Mouse (Mus musculus) myocyte (in vitro differentiated cells): ENCODE data around the gene Harbi1. TPM values are rescaled to one million over a fixed set of nuclear protein-coding genes. Genes with fewer than 3 reads are reported as not detected.

Source experiments
- H3K27me3 ChIP-seq: one replicate; pipeline ENCODE4 v1.6.1; 2011; ENCODE audit not compliant: control insufficient read depth, insufficient read depth, insufficient read length
- H3K36me3 ChIP-seq: one replicate; pipeline ENCODE4 v1.6.1; 2011; ENCODE audit not compliant: control insufficient read depth, insufficient read depth
- H3K4me2 ChIP-seq: one replicate; pipeline ENCODE4 v1.6.1; 2011; ENCODE audit warnings: low read depth, control low read depth
- H3K4me3 ChIP-seq: one replicate; pipeline ENCODE4 v1.5.1; 2011; ENCODE audit warnings: mild to moderate bottlenecking, control low read depth, moderate library complexity
- H3K79me2 ChIP-seq: one replicate; pipeline ENCODE4 v1.6.1; 2011; ENCODE audit not compliant: control insufficient read depth, insufficient read depth
- H3ac ChIP-seq: one replicate; pipeline ENCODE4 v1.6.1; 2011; ENCODE audit not compliant: control insufficient read depth, insufficient read length
- CEBPB ChIP-seq: IDR thresholded peaks from 2 replicates; pipeline ENCODE4 v1.6.1; 2011; ENCODE audit warnings: mild to moderate bottlenecking, moderate library complexity; ENCODE audit not compliant: poor library complexity, insufficient read depth, severe bottlenecking
- E2F4 ChIP-seq: IDR thresholded peaks from one replicate; pipeline ENCODE4 v1.6.1; 2011; ENCODE audit warnings: mild to moderate bottlenecking, control low read depth, moderate library complexity; ENCODE audit not compliant: insufficient read depth
- MAX ChIP-seq: IDR thresholded peaks from one replicate; pipeline ENCODE4 v1.6.1; 2011; ENCODE audit warnings: low read depth, mild to moderate bottlenecking, control low read depth
- MYOG ChIP-seq, 3 experiments: IDR thresholded peaks; one replicate each; pipeline ENCODE4 v1.6.1; 2011; ENCODE audit warnings: control low read depth in 2 of 3, low read depth in 2 of 3, mild to moderate bottlenecking in 2 of 3; ENCODE audit not compliant: insufficient read length in 2 of 3, control insufficient read depth in 1 of 3, insufficient read depth in 1 of 3
- POLR2A ChIP-seq: IDR thresholded peaks from one replicate; pipeline ENCODE4 v1.6.1; 2011; ENCODE audit warnings: low read depth, mild to moderate bottlenecking, control low read depth, moderate library complexity; ENCODE audit not compliant: insufficient read length
- POLR2AphosphoS2 ChIP-seq: IDR thresholded peaks from one replicate; pipeline ENCODE4 v1.6.1; 2011; ENCODE audit warnings: low read depth, control low read depth; ENCODE audit not compliant: insufficient read length
- REST ChIP-seq: IDR thresholded peaks from one replicate; pipeline ENCODE4 v1.6.1; 2011; ENCODE audit warnings: mild to moderate bottlenecking, control low read depth, moderate library complexity; ENCODE audit not compliant: insufficient read depth, insufficient read length
- SRF ChIP-seq: IDR thresholded peaks from one replicate; pipeline ENCODE4 v1.6.1; 2011; ENCODE audit warnings: low read depth; ENCODE audit not compliant: control insufficient read depth, insufficient read length
- TCF12 ChIP-seq: IDR thresholded peaks from one replicate; pipeline ENCODE4 v1.6.1; 2011; ENCODE audit warnings: mild to moderate bottlenecking, control low read depth; ENCODE audit not compliant: poor library complexity, insufficient read depth, severe bottlenecking
- TCF3 ChIP-seq: IDR thresholded peaks from one replicate; pipeline ENCODE4 v1.6.1; 2011; ENCODE audit warnings: low read depth, control low read depth; ENCODE audit not compliant: insufficient read length
- USF1 ChIP-seq: IDR thresholded peaks from one replicate; pipeline ENCODE4 v1.6.1; 2011; ENCODE audit warnings: low read depth, mild to moderate bottlenecking, control low read depth, moderate library complexity
- polyA plus RNA-seq: library from polyadenylated mRNA; unstranded; fragments of >200 nt; fragmentation: generic; extraction: Trizol; gene quantifications from one replicate; pipeline ENCODE4 v1.2.1, GENCODE M21; 2012; ENCODE audit warnings: missing spikeins

Harbi1 gene
- polyA plus RNA-seq, 1 experiment = 5.1 TPM

GRCm38 (mm10) chr2:91744686-91745085 is 34.0 kb downstream of the Harbi1 start:
- peaks cover 68% of the 10 kb centered on the region for H3K79me2 ChIP-seq
- no peak overlapping the region for H3K4me3 ChIP-seq
- no peak for TF ChIP-seq CEBPB
- TF ChIP-seq MYOG (IDR thresholded peaks at IDR 0.05; ENCODE audit: control insufficient read depth in 1 of 3, insufficient read depth in 1 of 3, insufficient read length in 2 of 3, low read depth in 2 of 3) = no peak
- no peak for TF ChIP-seq POLR2A
- no peak for TF ChIP-seq REST
- TF ChIP-seq SRF = no peak
- TF ChIP-seq TCF3 = no peak
- no peak for TF ChIP-seq TCF12
- TF ChIP-seq USF1 = no peak
- TF ChIP-seq MAX = no peak
- no peaks in the 10 kb centered on the region for H3K27me3 ChIP-seq
- H3ac ChIP-seq = no peak overlapping the region
- H3K36me3 ChIP-seq = no peaks in the 10 kb centered on the region
- no peak overlapping the region for H3K4me2 ChIP-seq

GRCm38 (mm10) chr2:91749811-91750261 is 39.2 kb downstream of the Harbi1 start:
- Histone ChIP-seq H3K4me3 (no peak overlapping the region), H3ac (no peak overlapping the region), H3K79me2 (peaks cover 62% of the 10 kb centered on the region), H3K27me3 (no peaks in the 10 kb centered on the region), H3K36me3 (no peaks in the 10 kb centered on the region), H3K4me2 (no peak overlapping the region)
- TF ChIP-seq TCF3 = no peak
- no peak for TF ChIP-seq CEBPB
- TF ChIP-seq E2F4 = no peak
- TF ChIP-seq POLR2AphosphoS2 = no peak
- TF ChIP-seq POLR2A = no peak
- TF ChIP-seq MAX = no peak
- no peak for TF ChIP-seq REST
- TF ChIP-seq TCF12 = no peak
- TF ChIP-seq MYOG (IDR thresholded peaks at IDR 0.05; ENCODE audit: control insufficient read depth in 1 of 3, insufficient read depth in 1 of 3, insufficient read length in 2 of 3, low read depth in 2 of 3) = no peak

Other genes with a start within 250 kb of the Harbi1 start
- 12.6 TPM for gene Ckap5, start 184.1 kb upstream of the Harbi1 start, polyA plus RNA-seq
- 6.2 TPM for gene F2, start 74.4 kb upstream of the Harbi1 start, polyA plus RNA-seq
- 11.8 TPM for gene Zfp408, start 61.1 kb upstream of the Harbi1 start, polyA plus RNA-seq
- gene Arhgap1, start 61.0 kb upstream of the Harbi1 start, polyA plus RNA-seq = 52.7 TPM
- gene Atg13, start 276 bp upstream of the Harbi1 start, polyA plus RNA-seq = 29.7 TPM
- gene Ambra1, start 19.3 kb downstream of the Harbi1 start, polyA plus RNA-seq = 19.3 TPM
- 0.64 TPM for gene Chrm4, start 216.4 kb downstream of the Harbi1 start, polyA plus RNA-seq
- 0.29 TPM for gene Mdk, start 221.4 kb downstream of the Harbi1 start, polyA plus RNA-seq
- gene Gm9821, start 234.9 kb downstream of the Harbi1 start, polyA plus RNA-seq = 4.7 TPM